Mouse (Mus musculus) midbrain, embryonic 14.5 days (tissue): ENCODE data around the gene Snx30. TPM values are rescaled to one million over a fixed set of nuclear protein-coding genes. Genes with fewer than 3 reads are reported as not detected.
A peak's percentile ranks its signal among the peaks of the same experiment; 100 is the strongest.

Source experiments
- ATAC-seq: fragments of 200-750 bp; cut with Nextera tagmentation; 2 replicates; pipeline ENCODE4 v1.8.0; 2017; ENCODE audit warnings: moderate number of reproducible peaks, moderate library complexity; ENCODE audit not compliant: low FRiP score, low TSS enrichment
- DNase-seq: peaks from one replicate; pipeline ENCODE4 v3.0.0-alpha.2; 2015
- H3K27ac ChIP-seq: fragments of 300-500 bp; sonication (generic); replicated peaks from 2 replicates; pipeline ENCODE4 v1.5.1; 2014; ENCODE audit warnings: mild to moderate bottlenecking, low read depth, low read length, moderate library complexity
- H3K27me3 ChIP-seq: fragments of 300-500 bp; sonication (generic); 2 replicates; pipeline ENCODE4 v1.6.1; 2014; ENCODE audit warnings: low read length, control low read depth, mixed read lengths; ENCODE audit not compliant: control insufficient read depth, insufficient read depth
- H3K36me3 ChIP-seq: fragments of 300-500 bp; sonication (generic); 2 replicates; pipeline ENCODE4 v1.6.1; 2014; ENCODE audit warnings: low read length, control low read depth; ENCODE audit not compliant: control insufficient read depth, insufficient read depth
- H3K4me1 ChIP-seq: fragments of 300-500 bp; sonication (generic); 2 replicates; pipeline ENCODE4 v1.6.1; 2014; ENCODE audit warnings: mild to moderate bottlenecking, antibody characterized with exemption, low read length, control low read depth; ENCODE audit not compliant: control insufficient read depth, insufficient read depth
- H3K4me2 ChIP-seq: fragments of 300-500 bp; sonication (generic); 2 replicates; pipeline ENCODE4 v1.6.1; 2014; ENCODE audit warnings: mild to moderate bottlenecking, low read length, moderate library complexity
- H3K4me3 ChIP-seq: fragments of 300-500 bp; sonication (generic); replicated peaks from 2 replicates; pipeline ENCODE4 v1.5.1; 2014; ENCODE audit warnings: low read depth, low read length
- H3K9ac ChIP-seq: fragments of 300-500 bp; sonication (generic); replicated peaks from 2 replicates; pipeline ENCODE4 v1.6.1; 2014; ENCODE audit warnings: mild to moderate bottlenecking, low read length, moderate library complexity
- H3K9me3 ChIP-seq: fragments of 300-500 bp; sonication (generic); 2 replicates; pipeline ENCODE4 v1.6.1; 2016; ENCODE audit warnings: low read length, control low read depth, mixed read lengths; ENCODE audit not compliant: control insufficient read depth
- WGBS: fragments of 180-500 bp; shearing (Covaris S2); extraction: QIAGEN DNeasy Blood & Tissue Kit; methylation state at CpG from one replicate; pipeline ENCODE4 v1.1.7; 2014; 5-methylcytosine and 5-hydroxymethylcytosine counted together
- polyA plus RNA-seq: library from polyadenylated mRNA; unstranded; fragments of >200 nt; fragmentation: Nextera tagmentation; extraction: Ambion mirVana; gene quantifications from 2 replicates; pipeline ENCODE4 v1.2.1, GENCODE M21; 2014

The Snx30 gene
- polyA plus RNA-seq, 1 experiment from 2014 or later: 22.7 TPM

- no peak overlapping the region for H3K4me2 ChIP-seq
- 34% methylated on average over 7 of the region's 7 CpGs for WGBS
Observed at GRCm38 (mm10) chr4:59765385-59766005, 40.1 kb upstream of the Snx30 start.

GRCm38 (mm10) chr4:59767717-59768116 lies 37.9 kb upstream of the Snx30 start:
- Histone ChIP-seq H3K4me2 (no peak overlapping the region), H3K9ac (no peak overlapping the region), H3K4me3 (no peak overlapping the region), H3K4me1 (no peaks in the 10 kb centered on the region), H3K9me3 (no peaks in the 10 kb centered on the region), H3K36me3 (peaks cover 24% of the 10 kb centered on the region), H3K27ac (no peak overlapping the region), H3K27me3 (no peaks in the 10 kb centered on the region)
- WGBS: 98% methylated on average over 2 of the region's 2 CpGs
- ATAC-seq (no peak), DNase-seq (no peak)

More at GRCm38 (mm10) chr4:59765385-59766005, 40.1 kb upstream of the Snx30 start:
- DNase-seq (peak; percentile 72), ATAC-seq (peak; percentile 64; the same call in 1 of the 2 replicates)
- Histone ChIP-seq H3K9ac (no peak overlapping the region), H3K27ac (0 out of 2 replicates have a peak overlapping the region, but pooled peaks have one; percentile 32), H3K36me3 (peaks cover 5% of the 10 kb centered on the region), H3K27me3 (no peaks in the 10 kb centered on the region), H3K4me1 (no peaks in the 10 kb centered on the region), H3K9me3 (no peaks in the 10 kb centered on the region), H3K4me3 (no peak overlapping the region)

- peaks cover 43% of the 10 kb centered on the region for H3K36me3 ChIP-seq
- WGBS: 31% methylated on average over 17 of the region's 17 CpGs
- no peaks in the 10 kb centered on the region for H3K4me1 ChIP-seq
- no peak overlapping the region for H3K4me3 ChIP-seq
- no peak overlapping the region for H3K9ac ChIP-seq
- H3K9me3 ChIP-seq: no peaks in the 10 kb centered on the region
- H3K27ac ChIP-seq: no peak overlapping the region
- ATAC-seq (no peak), DNase-seq (no peak)
- H3K4me2 ChIP-seq: no peak overlapping the region
- no peaks in the 10 kb centered on the region for H3K27me3 ChIP-seq
Observed at GRCm38 (mm10) chr4:59772171-59772879, 33.3 kb upstream of the Snx30 start.

- H3K9ac ChIP-seq: no peak overlapping the region
- peaks cover 4% of the 10 kb centered on the region for H3K4me1 ChIP-seq
- H3K4me2 ChIP-seq: no peak overlapping the region
- no peaks in the 10 kb centered on the region for H3K9me3 ChIP-seq
- WGBS: 82% methylated on average over 3 of the region's 3 CpGs
- peaks cover 26% of the 10 kb centered on the region for H3K36me3 ChIP-seq
- H3K27ac ChIP-seq: no peak overlapping the region
- H3K4me3 ChIP-seq: no peak overlapping the region
- ATAC-seq: no peak
- H3K27me3 ChIP-seq: no peaks in the 10 kb centered on the region
- no peak for DNase-seq
Observed at GRCm38 (mm10) chr4:59777828-59778227, 27.8 kb upstream of the Snx30 start.

- Histone ChIP-seq H3K4me2 (no peak overlapping the region), H3K27ac (no peak overlapping the region), H3K27me3 (no peaks in the 10 kb centered on the region), H3K4me1 (peaks cover 5% of the 10 kb centered on the region), H3K9me3 (no peaks in the 10 kb centered on the region), H3K4me3 (no peak overlapping the region), H3K9ac (no peak overlapping the region), H3K36me3 (0 out of 2 replicates have a peak, but pooled peaks cover 6% of the 10 kb centered on the region)
- peak; percentile 76 for DNase-seq
- 6% methylated on average over 1 of the region's 1 CpGs for WGBS
- ATAC-seq: no peak
Observed at GRCm38 (mm10) chr4:59780568-59780967, 25.1 kb upstream of the Snx30 start.

- peak; percentile 64 for DNase-seq
- Histone ChIP-seq H3K27ac (peak overlapping the region; percentile 49), H3K36me3 (0 out of 2 replicates have a peak, but pooled peaks cover under 1% of the 10 kb centered on the region), H3K4me3 (peak overlapping the region; percentile 82), H3K9ac (peak overlapping the region; percentile 63), H3K4me1 (peaks cover 5% of the 10 kb centered on the region), H3K27me3 (no peaks in the 10 kb centered on the region), H3K4me2 (peak overlapping the region; percentile 80), H3K9me3 (no peaks in the 10 kb centered on the region)
- ATAC-seq: peak; percentile 61; the same call in 1 of the 2 replicates
- under 1% methylated on average over 47 of the region's 47 CpGs for WGBS
Observed at GRCm38 (mm10) chr4:59782853-59783684, 22.6 kb upstream of the Snx30 start.

- no peaks in the 10 kb centered on the region for H3K27me3 ChIP-seq
- H3K36me3 ChIP-seq: no peaks in the 10 kb centered on the region
- DNase-seq (peak; percentile 99), ATAC-seq (peak; percentile 95)
- peak overlapping the region; percentile 63 for H3K9ac ChIP-seq
- peak overlapping the region; percentile 80 for H3K4me2 ChIP-seq
- 1% methylated on average over 36 of the region's 36 CpGs for WGBS
- peak overlapping the region; percentile 49 for H3K27ac ChIP-seq
- peaks cover 5% of the 10 kb centered on the region for H3K4me1 ChIP-seq
- H3K4me3 ChIP-seq: peak overlapping the region; percentile 82
- H3K9me3 ChIP-seq: no peaks in the 10 kb centered on the region
Observed at GRCm38 (mm10) chr4:59783685-59784279, 21.9 kb upstream of the Snx30 start.

GRCm38 (mm10) chr4:59785412-59785811 lies 20.2 kb upstream of the Snx30 start:
- no peaks in the 10 kb centered on the region for H3K9me3 ChIP-seq
- no peaks in the 10 kb centered on the region for H3K27me3 ChIP-seq
- WGBS: 28% methylated on average over 2 of the region's 2 CpGs
- H3K4me3 ChIP-seq: no peak overlapping the region
- H3K27ac ChIP-seq: no peak overlapping the region
- H3K4me1 ChIP-seq: peaks cover 5% of the 10 kb centered on the region
- no peak overlapping the region for H3K4me2 ChIP-seq
- H3K9ac ChIP-seq: no peak overlapping the region
- no peak for DNase-seq
- no peak for ATAC-seq
- no peaks in the 10 kb centered on the region for H3K36me3 ChIP-seq
